Mouse (Mus musculus) heart, postnatal 36 days (tissue): ENCODE data around the gene Zfp518b. TPM values are rescaled to one million over a fixed set of nuclear protein-coding genes. Genes with fewer than 3 reads are reported as not detected.
A peak's percentile ranks its signal among the peaks of the same experiment; 100 is the strongest.

Experiments used
- DNase-seq, 2 experiments: peaks; one replicate each; pipeline ENCODE4 v3.0.0; 2021 to 2022
- intact Hi-C: fragments of 180-260 bp; cut with DNase I; formaldehyde crosslinking; loops from one replicate; pipeline ENCODE4 v1.15.1; 2025
- total RNA-seq, 2 experiments: library from RNA; stranded (reverse); gene quantifications; 2 replicates each; pipeline ENCODE4 v1.2.3; 2021

Zfp518b gene
- total RNA-seq, 2 experiments from 2014 or later: 4.2 to 6.4 TPM

DNA sequence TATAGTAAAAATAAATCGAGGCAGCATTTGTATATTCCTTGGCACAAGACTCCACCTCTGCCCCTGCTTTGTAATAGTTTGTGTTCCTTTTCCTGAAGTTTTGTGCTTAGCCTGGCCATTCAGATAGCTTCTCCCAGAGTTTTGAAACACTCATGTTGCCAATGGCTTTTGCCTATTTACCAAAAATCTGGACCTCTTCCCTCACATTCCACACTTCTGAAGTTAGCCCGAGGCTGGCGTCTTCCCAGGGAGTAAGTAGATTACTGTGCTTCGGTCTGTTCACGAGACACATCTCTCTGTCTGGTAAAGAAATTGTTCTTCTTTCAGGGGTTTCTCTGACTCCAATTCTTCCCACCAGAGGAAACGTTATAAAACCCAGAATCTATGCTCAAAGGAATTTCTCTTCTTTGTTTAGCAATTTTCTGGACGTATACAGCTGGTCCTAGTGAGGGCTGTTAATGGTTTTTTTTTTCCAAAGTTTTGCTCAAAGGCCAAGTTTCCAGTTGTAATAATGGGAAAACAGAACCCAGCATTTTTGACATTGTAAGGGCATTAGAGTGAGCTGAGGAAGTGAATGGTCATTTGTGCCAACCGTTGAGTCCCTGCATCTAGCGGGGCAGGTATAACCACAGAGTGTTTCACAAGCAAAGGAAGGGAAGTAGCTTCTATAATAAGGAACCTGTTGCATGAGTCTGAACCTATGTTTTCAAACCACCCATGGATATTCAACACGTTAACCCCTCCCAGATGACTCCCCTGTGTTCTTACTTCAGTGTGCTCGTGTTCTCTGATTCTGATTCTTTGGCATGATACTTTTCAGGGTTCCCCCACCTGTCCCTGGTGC lies 50.1 kb downstream of the Zfp518b start:
- peak in 1 of 2 experiments; percentile 15 for DNase-seq
- intact Hi-C loops: no loop called here

DNA sequence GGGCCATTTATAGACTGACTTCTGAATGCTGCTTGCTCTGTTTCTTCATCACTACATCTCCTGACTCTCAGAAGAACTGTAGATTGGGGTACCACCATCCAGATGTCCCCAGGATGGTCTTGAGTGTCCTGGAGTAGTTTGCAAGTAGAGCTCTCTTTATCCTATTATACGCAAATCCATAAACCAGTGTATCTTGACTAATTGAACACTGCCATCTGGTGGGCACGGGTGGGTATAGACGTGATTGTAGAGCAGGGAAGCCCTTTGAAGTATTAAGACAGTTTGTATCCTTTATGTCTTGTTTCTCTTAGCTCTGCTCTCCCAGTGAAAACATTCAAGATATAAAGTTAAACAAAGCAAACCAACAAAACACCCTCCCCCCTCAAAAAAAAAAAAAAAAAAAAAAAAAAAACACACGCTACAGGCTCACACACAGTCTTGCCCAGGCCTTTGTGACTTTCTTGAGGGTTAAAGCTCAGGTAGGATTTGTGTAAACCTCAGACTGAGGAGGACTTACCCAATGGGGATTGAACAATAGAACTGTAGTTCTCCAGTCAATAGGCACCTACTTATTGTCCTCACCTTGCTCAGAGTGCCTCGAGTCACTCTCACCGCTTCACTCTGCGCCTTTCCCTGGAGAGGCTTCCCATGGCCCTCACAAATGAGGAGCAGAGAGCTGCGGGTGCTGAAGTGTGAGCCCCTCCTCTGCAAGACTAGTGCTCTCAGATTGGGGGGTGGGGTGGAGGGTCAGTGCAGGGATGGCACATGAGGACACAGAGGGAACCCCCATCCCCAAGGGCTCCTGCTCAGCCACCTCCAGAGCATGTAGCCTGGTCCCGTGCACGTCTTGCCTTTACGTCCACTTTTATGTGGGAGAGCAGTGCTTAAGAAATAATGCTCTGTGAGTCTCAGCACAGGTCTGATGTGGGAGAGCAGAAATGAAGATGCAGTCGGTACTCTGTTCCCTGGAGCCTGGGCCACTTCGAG lies 51.9 kb downstream of the Zfp518b start:
- intact Hi-C loops: loop anchor here (1.0 kb wide), 2 partner anchors 52 to 325 kb away; no protein-coding TSS in a partner anchor
- DNase-seq: peak; percentile 56 to 72

DNA sequence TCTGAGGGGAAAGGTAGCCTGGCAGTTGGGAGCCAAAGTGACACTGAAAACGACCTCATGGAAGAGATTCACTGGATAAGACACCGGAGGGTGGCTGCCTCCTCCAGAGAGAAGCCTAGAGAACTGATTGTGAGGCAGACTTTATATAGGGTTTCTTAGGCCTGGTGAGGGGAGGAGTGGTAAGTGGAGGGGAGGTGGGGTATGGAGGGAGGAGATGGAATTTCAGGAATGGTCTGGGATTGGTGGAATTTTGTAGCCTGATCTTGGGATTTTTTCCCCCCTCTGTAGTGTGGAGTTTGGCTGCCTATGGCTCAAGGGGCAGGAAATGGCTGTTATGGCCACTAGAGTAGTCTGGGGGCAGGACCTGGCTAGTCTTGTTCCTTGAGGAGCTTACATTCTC lies 56.6 kb downstream of the Zfp518b start:
- no peak for DNase-seq
- intact Hi-C loops: no loop called here

DNA sequence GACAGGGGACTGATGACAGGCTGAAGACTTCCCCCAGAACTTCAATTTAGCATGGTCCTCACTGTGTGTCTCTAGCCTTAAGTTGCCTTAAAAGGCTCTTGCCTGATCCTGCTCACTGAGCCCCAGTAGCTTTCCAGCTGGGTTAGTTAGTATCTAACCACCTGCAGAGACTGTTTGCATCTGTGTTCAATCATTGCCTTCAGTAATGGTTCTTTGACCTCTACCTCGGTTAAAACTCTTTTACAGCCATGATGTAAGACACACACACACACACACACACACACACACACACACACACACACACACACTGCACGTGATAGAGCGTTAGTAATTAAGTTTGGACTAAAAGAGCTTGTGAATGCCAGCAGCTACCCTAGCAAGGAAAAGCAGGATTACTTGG lies 57.7 kb downstream of the Zfp518b start:
- intact Hi-C loops: no loop called here
- no peak for DNase-seq

DNA sequence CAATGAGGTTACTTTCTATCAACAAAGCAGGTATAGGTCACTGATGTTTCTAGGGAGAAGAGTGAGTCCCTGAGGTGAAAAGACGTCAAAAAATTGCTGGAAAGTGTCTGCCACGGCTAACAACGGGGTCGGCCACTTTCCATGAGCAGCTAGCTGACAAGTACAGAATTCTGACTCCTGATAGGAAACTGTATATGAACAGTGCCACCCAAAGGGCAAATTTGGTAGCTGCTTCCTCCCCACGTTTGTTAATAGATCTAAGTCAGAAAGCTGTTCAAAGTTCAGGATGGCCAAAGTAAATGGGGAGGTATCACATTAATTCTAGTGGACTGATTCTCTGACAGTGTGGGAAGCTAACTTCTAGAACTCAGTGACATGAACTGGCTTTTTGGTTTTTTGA lies 63.8 kb downstream of the Zfp518b start:
- DNase-seq: peak; percentile 30 to 36
- intact Hi-C loops: no loop called here

DNA sequence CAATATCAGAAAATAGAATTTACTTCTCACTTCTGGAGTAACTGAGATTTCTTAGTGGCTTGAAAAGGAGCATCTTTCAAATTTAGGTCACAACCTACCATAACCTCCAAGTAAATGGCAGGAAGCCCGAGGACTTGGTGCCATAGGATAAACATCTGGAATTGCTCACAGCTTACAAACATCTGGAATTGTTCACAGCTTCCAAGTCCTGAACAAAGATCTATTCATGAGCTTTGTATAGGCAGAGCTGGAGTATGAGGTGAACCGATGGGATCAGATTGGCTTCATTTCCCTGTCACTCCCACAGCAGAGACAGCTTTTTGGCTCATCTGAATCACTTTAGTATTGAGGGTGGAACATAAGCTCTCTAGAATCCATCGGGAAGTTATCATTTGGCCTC lies 65.7 kb downstream of the Zfp518b start:
- DNase-seq: no peak
- intact Hi-C loops: no loop called here

Other genes starting within 250 kb of the Zfp518b start
- gene Slc2a9, start 181.7 kb downstream of the Zfp518b start, total RNA-seq: 1 to 10 TPM; 1.4 to 2.3 TPM
- gene Wdr1, start 121.6 kb downstream of the Zfp518b start, total RNA-seq: 100 to 1,000 TPM; 111 to 113 TPM
- gene Clnk, start 192.0 kb upstream of the Zfp518b start, total RNA-seq: not detected